Mouse (Mus musculus) CD8-positive naive resting alpha-beta T cell, adult 2 months (primary cell): Measurements from ENCODE around the gene Gfral.
A peak's percentile ranks its signal among the peaks of the same experiment; 100 is the strongest.

Source experiments
- DNase-seq, 2 experiments: peaks; one replicate each; pipeline ENCODE4 v3.0.0; 2022; ENCODE audit warnings: low read depth in 2 of 2, low spot score in 2 of 2

The Gfral gene

DNA sequence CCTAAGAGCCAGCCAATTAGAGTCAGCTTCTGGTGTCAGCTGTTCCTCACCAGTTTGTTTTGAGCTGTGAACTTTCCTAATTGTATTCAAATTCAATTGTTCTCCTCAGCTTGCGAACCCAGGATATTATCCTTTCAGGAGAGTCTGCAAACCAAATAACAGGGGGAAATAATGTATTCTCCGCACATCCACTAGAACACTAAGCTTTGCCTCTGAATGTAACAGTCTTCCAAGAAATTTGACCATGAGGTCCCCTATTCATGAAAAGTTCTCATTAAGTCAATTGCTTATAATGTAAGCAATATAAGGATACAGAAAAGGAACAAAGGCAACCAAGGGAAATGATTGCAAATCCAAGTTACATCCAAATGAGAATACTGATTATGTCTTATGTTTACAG, at the start of gene Gfral:
TSS of gene Gfral (minus strand) at position 101 of the 400 bp plus-strand sequence.
- DNase-seq = no peak

GRCm38 (mm10) chr9:76257731-76258130, 44.3 kb upstream of the Gfral start:
- DNase-seq = no peak

GRCm38 (mm10) chr9:76252544-76252943, 39.1 kb upstream of the Gfral start:
- no peak for DNase-seq

- no peak for DNase-seq
Measured at GRCm38 (mm10) chr9:76252109-76252508, 38.7 kb upstream of the Gfral start.

DNA sequence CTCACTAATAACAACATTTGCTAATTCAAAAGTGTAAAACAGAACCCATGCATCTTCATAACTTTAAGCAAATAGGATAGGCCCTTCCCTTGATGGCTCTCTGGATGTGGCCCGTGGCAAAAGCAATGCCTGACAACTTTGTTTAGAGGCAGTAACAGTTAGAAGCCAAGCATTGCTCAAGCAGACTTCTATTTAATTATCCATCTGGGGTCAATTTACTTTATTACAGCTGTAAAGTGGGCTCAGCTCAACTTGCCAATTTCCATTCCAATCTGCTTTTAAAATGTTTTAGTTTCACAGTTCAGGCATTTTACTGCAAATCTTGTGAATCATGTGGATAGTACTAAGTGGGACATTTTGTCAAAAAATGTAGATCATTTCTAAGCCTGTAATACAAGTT, 28.9 kb upstream of the Gfral start:
- DNase-seq = no peak

DNA sequence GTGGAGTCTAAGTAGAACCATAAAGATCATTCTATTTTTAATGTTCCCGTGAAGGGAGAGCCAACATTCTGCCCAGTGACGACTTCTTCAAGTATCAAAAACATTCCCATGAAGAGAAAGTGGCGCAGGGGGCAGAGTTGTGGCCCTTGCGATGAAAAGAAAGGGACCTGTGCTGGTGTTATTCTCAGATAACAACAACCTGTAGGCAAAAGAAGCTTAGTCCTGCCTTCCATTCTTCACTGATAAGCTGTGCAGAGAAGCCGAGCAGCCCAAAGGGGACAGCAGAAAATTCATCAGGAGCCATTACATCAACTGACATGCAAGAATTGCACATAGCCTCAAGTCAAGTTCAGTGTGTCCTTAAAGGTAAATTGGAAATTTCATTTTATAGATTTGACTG, 24.5 kb upstream of the Gfral start:
- DNase-seq = no peak

DNA sequence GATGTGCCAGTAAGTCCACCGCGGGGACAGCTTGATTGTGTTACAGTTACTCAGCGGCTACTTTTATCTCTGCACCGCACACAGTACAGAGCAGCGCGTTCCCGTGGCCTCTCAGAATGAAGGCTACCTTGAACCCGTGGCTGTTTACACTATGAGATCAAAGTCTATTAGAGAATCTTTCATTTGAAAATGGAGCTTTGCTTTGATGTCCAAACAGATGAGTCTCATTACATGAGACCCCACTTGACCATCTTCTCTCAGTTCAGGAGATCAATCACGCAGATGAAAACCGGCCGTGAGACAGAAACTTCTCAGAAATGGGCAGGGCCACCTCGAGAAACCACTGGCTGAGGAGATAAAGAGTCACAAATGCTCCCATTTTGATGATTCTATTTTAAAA, 23.8 kb upstream of the Gfral start:
- no peak for DNase-seq

DNA sequence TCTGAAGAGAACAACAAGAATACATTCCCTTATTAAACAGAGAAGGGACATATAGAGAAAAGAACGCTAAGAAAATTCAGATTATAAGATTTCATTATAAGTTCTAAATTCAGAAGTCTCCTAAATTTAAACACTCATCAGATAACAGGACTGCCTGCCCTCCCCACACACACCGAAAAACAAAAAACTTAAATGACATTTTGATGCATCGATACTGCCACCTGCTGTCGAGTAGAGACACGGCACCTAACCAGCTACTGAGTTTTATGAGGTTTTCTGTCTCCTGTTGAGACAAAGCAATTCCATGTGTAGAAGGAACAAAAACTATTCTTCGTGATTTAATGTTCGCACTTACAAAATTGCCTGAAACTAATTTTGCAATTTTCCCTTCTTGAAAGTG, 23.2 kb upstream of the Gfral start:
- DNase-seq = peak; percentile 3 to 24

DNA sequence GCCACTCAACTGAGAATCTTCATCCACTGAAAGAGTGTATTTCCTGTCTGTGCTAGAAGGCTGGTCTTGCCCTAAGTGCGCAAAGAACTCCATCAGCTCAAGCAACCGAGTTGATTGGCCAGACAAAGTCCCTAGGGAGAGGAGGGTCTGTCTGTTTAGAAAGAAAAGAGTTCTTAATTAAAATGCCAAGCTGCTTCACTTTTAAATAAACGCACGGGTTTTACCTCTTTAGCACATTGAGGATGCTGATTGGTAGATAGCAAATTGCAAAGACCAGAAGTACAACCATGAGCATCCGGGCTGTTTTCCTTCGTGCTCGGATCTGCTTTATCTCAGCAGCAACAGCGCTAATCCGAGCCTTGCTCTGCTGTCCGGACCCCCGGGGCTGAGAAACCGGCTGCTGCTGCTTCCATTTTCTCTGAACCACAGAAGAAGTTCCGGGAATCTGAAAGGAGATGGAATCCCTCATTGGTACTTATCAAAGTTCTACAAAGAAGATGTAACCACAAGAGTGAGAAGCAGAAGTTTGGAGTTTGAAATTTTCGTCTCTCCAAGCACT, 22.6 kb upstream of the Gfral start:
- no peak for DNase-seq

GRCm38 (mm10) chr9:76234899-76235298, 21.4 kb upstream of the Gfral start:
- no peak for DNase-seq

GRCm38 (mm10) chr9:76230400-76230799, 16.9 kb upstream of the Gfral start:
- DNase-seq = peak in 1 of 2 experiments; percentile 2

DNA sequence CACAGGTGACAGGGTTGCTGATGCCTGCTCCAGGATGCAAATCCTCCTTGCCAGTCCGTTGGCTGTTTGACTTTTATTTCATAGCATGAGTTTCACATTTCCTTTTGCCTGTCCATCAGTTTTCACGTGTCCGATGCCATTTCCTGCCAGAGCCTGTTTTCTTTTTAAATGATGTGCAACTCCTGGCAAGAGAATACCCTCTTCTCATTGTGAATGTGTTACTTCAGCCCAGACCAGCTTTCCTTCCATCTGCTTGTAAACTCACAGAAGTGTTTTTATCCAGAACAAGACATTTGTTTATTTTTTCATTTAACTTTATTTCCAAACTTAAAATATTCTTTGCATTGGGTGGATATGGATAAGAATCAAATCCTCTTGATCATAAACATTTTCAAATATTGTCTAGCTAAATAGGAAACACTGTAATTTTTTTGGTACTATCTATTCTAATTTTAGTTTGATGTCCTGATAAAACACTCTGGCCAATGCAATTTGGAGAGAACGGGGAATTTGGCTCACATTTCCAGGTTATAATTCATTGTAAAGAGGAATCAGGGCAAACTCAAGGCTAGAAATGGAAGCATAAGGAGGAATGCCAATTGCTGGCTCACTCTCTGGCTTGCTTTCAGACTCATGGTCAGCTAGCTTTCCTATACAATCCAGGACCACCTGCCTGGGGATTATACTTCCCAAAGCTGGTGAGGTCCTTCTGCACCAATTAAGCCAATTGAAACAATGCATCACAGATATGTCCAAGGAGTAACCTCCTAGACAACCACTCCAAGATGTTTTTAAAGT, 3.9 kb upstream of the Gfral start:
- DNase-seq = no peak

DNA sequence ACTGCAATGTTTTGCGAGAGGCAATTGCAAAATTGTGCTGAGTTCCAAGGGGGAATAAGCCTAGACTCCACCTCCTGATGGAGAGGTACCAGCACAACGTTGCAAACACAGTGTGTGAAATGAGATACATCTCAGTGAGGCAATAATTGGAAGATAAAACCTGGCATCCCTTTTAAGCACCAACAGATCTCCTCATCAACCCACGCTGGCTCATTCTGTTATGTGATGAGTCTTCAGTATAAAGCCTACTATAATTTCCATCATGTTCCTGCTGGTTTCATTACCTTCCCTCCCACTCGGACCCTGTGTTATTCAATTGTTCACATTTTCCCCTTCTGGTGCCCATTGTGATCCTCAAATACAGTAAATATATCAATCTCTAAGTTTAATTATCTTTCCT, 1.2 kb upstream of the Gfral start:
- no peak for DNase-seq

- DNase-seq = no peak
Measured at GRCm38 (mm10) chr9:76196917-76197316, 16.5 kb downstream of the Gfral start.

DNA sequence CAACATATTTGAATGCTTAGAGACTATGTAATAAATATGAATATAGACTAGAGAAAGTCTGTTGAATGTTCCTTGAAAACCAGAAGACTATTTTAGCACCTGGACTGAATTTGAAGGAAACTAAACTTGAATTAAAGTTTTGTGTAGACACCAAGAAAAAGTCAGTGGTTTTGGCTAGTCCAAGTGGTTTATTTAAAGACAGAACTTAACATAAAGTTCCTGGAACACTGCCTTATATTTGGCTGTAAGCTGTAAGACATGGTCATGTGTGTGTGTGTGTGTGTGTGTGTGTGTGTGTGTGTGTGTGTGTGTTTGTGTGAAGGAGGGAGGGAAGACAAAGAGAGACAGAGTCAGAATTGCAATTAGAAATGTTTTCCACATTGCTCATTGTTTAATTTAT, 34.2 kb downstream of the Gfral start:
- no peak for DNase-seq

GRCm38 (mm10) chr9:76172686-76173295, 40.7 kb downstream of the Gfral start:
- no peak for DNase-seq

DNA sequence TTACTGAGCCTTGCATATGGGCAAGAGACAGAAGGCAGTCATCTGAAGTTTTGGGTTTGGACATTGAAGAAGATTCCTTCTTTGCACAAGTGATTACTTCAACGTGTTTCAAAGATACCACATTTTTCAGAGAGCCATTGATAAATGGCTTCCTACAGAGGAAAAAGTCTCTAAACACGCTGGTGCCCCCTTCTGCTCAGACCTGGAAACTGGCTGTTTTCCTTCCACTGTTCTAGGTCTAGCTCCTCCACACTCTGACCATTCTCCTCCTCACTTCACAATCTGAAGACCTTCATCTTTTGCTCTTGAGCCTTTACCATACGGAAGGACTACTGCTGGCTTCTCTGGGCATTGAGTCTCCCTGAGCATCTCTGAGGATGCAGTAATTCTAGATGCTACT, 45.1 kb downstream of the Gfral start:
- DNase-seq = no peak

DNA sequence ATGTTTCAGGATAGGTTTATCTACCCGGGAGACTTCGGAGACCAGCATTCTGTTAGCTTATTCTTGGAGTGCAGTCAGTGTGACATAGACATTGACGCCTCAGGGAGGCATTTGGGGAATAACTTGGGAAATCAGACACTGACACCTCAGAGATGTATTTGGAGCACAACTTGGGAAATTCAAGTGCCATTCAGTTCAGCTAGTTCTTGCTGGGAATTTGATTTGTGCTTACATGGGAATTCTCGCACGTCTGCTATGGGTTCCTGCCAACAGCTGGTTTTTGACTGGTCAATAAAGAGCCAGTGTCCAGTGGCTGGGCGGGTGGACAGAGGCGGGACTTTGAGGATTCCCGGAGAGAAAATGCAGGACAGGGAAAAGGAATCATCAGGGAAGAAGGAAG, 51.0 kb downstream of the Gfral start:
- DNase-seq = no peak

- DNase-seq = no peak
Measured at GRCm38 (mm10) chr9:76145593-76145992, 67.9 kb downstream of the Gfral start.

- DNase-seq = no peak
Measured at GRCm38 (mm10) chr9:76138378-76139109, 74.9 kb downstream of the Gfral start.

GRCm38 (mm10) chr9:76134042-76134441, 79.4 kb downstream of the Gfral start:
- DNase-seq = no peak

DNA sequence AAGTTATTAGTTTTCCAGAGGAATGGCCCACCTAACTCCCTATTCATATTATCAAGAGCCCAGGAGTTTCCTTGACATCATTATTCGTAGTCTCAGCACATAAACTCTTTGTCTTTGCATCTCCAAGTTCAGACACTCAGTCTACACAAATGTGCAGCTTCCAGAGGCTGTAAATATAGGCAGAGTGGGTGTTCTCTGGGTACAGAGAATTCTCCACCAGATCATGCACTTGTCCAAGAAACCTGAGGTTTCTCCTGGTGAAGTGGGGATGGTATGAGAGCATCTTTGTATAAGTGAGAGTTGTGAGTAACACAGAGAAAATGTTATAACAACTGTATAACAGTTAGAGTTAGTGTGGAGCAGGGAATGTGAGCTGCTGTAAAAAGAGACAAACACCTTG, 84.1 kb downstream of the Gfral start:
- DNase-seq = no peak
